Mouse (Mus musculus): Measurements from ENCODE around the gene Osbp2. TPM values are rescaled to one million over a fixed set of nuclear protein-coding genes. Genes with fewer than 3 reads are reported as not detected.

Osbp2 gene
- polyA plus RNA-seq, 1 experiment from 2014 or later = 12.3 TPM

Other genes starting within 250 kb of the Osbp2 start
- gene Morc2a, start 214.7 kb downstream of the Osbp2 start, polyA plus RNA-seq (2015; fragmentation: Nextera tagmentation; extraction: Ambion mirVana) = 34.8 and 39.8 TPM in 2 replicates
- gene 4921536K21Rik, start 31.2 kb upstream of the Osbp2 start, polyA plus RNA-seq (2015; fragmentation: Nextera tagmentation; extraction: Ambion mirVana) = 0.33 and 0.77 TPM in 2 replicates
- 23.0 and 24.7 TPM in 2 replicates for gene Dusp18, start 31.3 kb upstream of the Osbp2 start, polyA plus RNA-seq (2015; fragmentation: Nextera tagmentation; extraction: Ambion mirVana)
- 11.9 and 13.3 TPM in 2 replicates for gene Slc35e4, start 50.8 kb upstream of the Osbp2 start, polyA plus RNA-seq (2015; fragmentation: Nextera tagmentation; extraction: Ambion mirVana)
- 31.1 and 31.9 TPM in 2 replicates for gene Tcn2, start 68.3 kb upstream of the Osbp2 start, polyA plus RNA-seq (2015; fragmentation: Nextera tagmentation; extraction: Ambion mirVana)
- 56.5 and 59.4 TPM in 2 replicates for gene Pes1, start 100.1 kb upstream of the Osbp2 start, polyA plus RNA-seq (2015; fragmentation: Nextera tagmentation; extraction: Ambion mirVana)
- 0.17 TPM in 1 of 2 replicates, not detected in the other for gene 4930556J24Rik, start 112.9 kb upstream of the Osbp2 start, polyA plus RNA-seq (2015; fragmentation: Nextera tagmentation; extraction: Ambion mirVana)
- gene Gal3st1, start 119.7 kb upstream of the Osbp2 start, polyA plus RNA-seq (2015; fragmentation: Nextera tagmentation; extraction: Ambion mirVana) = 4.0 and 4.3 TPM in 2 replicates
- not detected in 2 replicates for gene Sec14l4, start 167.6 kb upstream of the Osbp2 start, polyA plus RNA-seq (2015; fragmentation: Nextera tagmentation; extraction: Ambion mirVana)
- 0.25 TPM in 1 of 2 replicates, not detected in the other for gene Sec14l3, start 200.9 kb upstream of the Osbp2 start, polyA plus RNA-seq (2015; fragmentation: Nextera tagmentation; extraction: Ambion mirVana)
- 5.4 and 6.0 TPM in 2 replicates for gene Mtfp1, start 231.5 kb upstream of the Osbp2 start, polyA plus RNA-seq (2015; fragmentation: Nextera tagmentation; extraction: Ambion mirVana)

All from neural tube, embryonic 13.5 days (tissue).